Mouse (Mus musculus) megakaryocyte, adult 5-6 weeks (primary cell): Measurements from ENCODE around the gene Bdkrb2. TPM values are rescaled to one million over a fixed set of nuclear protein-coding genes. Genes with fewer than 3 reads are reported as not detected.

Source experiments
- ATAC-seq: 2 replicates; pipeline ENCODE4 v1.8.0; 2016; ENCODE audit warnings: mild to moderate bottlenecking, inconsistent platforms; ENCODE audit not compliant: poor library complexity, severe bottlenecking
- total RNA-seq, 2 experiments: library from RNA; stranded (forward) in 1 of 2; stranded (reverse) in 1 of 2; fragments of 153-499, 151-499 nt in 1 of 2; fragments of 221-1000, 200-1000 nt in 1 of 2; gene quantifications; 2 replicates each; pipeline versions ENCODE4 v1.2.3 to v1.2.4; 2015 to 2017

The Bdkrb2 gene
- total RNA-seq, 2 experiments from 2014 or later, result not detected

- ATAC-seq, result peak; percentile 62
Observed at GRCm38 (mm10) chr12:105545696-105546435, 17.2 kb upstream of the Bdkrb2 start.

- no peak for ATAC-seq
Observed at GRCm38 (mm10) chr12:105546538-105546937, 16.5 kb upstream of the Bdkrb2 start.

GRCm38 (mm10) chr12:105547151-105547550, 15.9 kb upstream of the Bdkrb2 start:
- ATAC-seq, result no peak

- peak; percentile 43 for ATAC-seq
Observed at GRCm38 (mm10) chr12:105548001-105548400, 15.0 kb upstream of the Bdkrb2 start.

- no peak for ATAC-seq
Observed at GRCm38 (mm10) chr12:105548881-105549280, 14.1 kb upstream of the Bdkrb2 start.

DNA sequence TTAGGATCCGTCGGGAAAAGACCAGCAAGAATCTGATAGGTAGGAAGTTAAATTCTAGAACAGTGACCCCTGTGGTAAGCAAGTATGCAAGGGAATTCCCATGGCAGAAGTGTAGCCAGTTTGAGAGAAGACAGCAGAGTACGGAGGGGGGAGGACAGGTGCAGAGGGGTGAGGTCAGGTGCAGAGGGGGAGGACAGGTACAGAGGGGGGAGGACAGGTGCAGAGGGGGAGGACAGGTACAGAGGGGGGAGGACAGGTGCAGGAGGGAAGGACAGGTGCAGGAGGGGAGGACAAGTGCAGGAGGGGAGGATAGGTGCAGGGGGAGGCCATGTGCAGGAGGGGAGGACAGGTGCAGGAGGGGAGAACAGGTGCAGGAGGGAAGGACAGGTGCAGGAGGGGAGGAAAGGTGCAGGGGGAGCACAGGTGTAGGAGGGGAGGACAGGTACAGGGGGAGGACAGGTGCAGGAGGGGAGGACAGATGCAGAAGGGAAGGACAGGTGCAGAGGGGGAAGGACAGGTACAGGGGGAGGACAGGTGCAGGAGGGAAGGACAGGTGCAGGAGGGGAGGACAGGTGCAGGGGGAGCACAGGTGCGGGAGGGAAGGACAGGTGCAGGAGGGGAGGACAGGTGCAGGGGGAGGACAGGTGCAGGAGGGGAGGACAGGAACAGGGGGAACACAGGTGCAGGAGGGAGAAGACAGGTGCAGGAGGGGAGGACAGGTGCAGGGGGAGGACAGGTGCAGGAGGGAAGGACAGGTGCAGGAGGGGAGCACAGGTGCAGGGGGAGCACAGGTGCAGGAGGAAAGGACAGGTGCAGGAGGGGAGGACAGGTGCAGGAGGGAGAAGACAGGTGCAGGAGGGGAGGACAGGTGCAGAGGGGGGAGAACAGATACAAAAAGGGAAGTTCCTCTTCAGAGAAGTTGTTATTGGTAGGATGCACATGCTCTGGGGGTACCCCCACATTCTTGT, 12.9 kb upstream of the Bdkrb2 start:
- no peak for ATAC-seq

GRCm38 (mm10) chr12:105551551-105551989, 11.5 kb upstream of the Bdkrb2 start:
- ATAC-seq, result no peak

DNA sequence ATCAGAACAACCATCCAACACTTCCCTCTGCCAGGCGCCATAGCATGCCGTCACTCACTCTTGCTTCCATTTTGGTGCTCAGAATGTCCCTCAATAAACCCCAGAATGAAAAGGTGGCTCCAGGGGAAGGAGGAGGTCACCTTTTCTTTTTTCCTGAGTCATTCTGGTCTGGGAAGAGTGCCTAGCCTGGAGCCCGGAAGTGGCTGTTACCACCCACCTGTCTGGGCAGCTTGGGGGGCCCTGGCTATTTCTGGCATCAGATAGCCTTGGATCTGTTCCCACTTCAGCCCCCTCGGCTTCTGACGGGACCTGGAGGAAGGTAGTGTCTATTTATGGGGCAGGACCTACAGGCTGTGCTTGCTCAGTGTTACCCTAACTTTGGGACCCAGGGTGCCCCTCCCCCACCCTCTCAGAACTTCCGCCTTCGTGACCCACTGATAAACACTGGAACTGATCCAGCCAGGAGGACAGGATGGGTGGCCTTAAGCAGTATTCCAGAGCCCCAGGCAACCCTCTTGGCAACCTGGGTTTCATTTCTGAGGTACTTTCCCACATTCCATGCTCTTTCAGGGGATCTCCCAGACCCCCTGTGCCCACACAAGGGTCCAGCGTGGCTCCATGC, 8.8 kb upstream of the Bdkrb2 start:
- ATAC-seq, result no peak

GRCm38 (mm10) chr12:105555172-105555571, 7.9 kb upstream of the Bdkrb2 start:
- no peak for ATAC-seq

- no peak for ATAC-seq
Observed at GRCm38 (mm10) chr12:105557250-105557925, 5.6 kb upstream of the Bdkrb2 start.

- ATAC-seq, result no peak
Observed at GRCm38 (mm10) chr12:105561007-105561534, 2.0 kb upstream of the Bdkrb2 start.

- ATAC-seq, result no peak
Observed at GRCm38 (mm10) chr12:105562056-105562820, 788 bp upstream of the Bdkrb2 start.

- ATAC-seq, result 0 out of 2 replicates have a peak, but pooled peaks have one; percentile 27
Observed at GRCm38 (mm10) chr12:105563726-105564275, 775 bp downstream of the Bdkrb2 start.

DNA sequence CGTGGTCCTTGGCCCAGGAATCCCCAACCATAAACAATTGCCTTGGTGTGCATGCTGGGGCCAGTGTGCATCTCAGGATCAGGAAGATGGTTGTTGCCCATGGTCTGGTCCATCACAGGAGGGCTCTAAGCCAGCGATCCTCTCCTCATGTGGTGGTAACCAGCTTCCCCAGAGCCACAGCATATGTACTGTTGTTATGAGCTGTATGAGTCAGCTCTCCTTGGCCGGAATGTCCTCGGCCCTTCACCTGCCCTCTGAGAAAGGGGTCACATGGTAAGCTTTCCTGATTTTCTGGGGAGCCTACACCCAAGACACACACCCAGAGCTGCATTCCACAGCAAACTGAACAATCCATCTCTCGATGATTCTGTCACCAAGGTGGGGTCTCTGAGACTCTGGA, 2.2 kb downstream of the Bdkrb2 start:
- ATAC-seq, result no peak

GRCm38 (mm10) chr12:105571867-105572266, 8.8 kb downstream of the Bdkrb2 start:
- no peak for ATAC-seq

DNA sequence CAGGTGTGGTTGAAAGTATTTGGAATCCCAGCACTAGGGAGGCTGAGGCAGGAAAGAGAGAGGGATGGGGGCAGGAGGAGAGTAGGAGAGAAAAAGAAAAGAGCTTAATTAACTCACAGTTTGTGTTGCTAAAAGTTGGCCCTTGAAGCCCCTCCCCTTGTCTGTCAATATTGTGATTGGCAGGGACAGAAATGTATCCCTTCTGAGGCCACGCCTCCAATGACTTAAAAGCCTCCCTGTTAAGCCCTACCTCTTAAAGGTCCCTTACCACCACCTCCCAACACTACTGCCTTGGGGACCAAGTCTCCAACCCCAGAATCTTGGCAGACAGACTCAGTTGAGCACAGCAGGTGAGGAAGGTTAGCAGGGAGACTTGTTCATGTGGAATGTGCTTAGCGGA, 9.6 kb downstream of the Bdkrb2 start:
- ATAC-seq, result no peak

DNA sequence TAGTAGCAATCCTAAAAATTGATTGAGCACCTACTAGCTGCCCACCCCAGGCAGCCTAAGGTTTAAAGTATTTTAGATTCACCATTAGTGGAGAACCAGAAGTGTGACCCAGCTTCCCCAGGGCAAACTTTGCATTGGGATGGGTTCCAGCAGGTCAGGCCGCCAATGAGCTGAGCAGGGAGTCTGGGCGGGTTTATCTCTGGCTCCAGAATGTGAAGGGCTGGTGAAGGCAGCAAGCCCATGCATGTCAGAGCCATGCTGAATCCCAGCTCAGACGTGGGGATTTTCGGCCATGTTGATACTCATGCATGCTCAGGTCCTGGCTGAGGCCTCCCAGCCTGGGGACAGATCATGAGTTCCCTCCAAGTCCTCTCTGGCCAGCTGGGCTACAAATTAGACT, 11.3 kb downstream of the Bdkrb2 start:
- no peak for ATAC-seq

DNA sequence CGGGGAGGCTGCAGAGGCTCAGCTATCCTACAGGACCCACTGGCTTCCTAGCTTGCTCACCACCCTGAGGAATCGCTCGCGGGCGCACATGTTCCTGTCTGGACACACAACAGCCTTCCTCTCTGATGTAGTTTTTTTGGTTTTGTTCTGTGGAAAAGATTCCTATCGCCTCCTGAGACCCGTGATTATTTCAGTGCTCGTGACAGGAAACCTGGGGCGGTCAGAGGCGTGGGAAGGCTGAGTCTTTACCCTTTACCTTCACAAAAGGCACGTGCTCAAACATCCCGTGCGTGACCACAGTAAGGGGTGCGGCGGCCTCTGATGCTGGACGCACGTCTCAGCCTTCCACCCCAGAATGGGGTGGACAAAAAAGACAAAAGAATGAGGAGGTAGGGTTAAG, 17.5 kb downstream of the Bdkrb2 start:
- ATAC-seq, result no peak

DNA sequence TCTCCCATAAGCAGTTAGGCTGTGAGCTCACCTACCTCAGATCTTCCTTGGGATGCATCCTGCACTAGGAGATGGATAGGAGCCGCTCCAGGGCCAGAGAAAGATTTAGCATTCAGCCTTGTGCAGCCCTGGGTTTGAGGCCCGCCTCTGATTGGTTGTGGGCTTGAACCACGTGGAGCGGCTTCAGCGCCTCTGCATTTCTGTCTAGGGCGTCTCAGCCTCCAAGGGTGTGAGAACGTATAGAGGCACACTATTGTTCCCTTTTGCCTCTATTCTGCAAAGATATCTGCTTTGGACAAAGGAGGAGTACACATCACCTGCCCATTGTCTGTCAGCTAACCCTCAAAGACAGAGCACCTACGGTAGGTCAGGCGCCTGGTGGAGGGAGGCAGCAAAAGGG, 19.5 kb downstream of the Bdkrb2 start:
- ATAC-seq, result no peak
